Mouse (Mus musculus) ovary, postnatal 36 days (tissue): Measurements from ENCODE around the gene Ifi35.
"Not testable (repeated sequence)": the region's sequence is repeated elsewhere in the genome, so short reads cannot be mapped to it uniquely, and the experiment has no call there.

ENCODE experiments used
- DNase-seq: peaks from one replicate; pipeline ENCODE4 v3.0.0; 2022; ENCODE audit warnings: low spot score, mixed read lengths

The Ifi35 gene

GRCm38 (mm10) chr11:101448274-101448746, at the start of gene Ifi35:
Gene Ifi35 (plus strand): TSS chr11:101448407.
- peak; percentile 69 for DNase-seq

GRCm38 (mm10) chr11:101415306-101415705, 32.9 kb upstream of the Ifi35 start:
- no peak for DNase-seq

- DNase-seq: no peak
These were observed 31.6 kb upstream of the Ifi35 start for GRCm38 (mm10) chr11:101416433-101417100.

- DNase-seq: peak; percentile 86
These were observed 30.9 kb upstream of the Ifi35 start, which contains the start of gene Aarsd1 for GRCm38 (mm10) chr11:101417101-101417855. Gene Aarsd1 (minus strand): TSS chr11:101417615.

GRCm38 (mm10) chr11:101418991-101419390, 29.2 kb upstream of the Ifi35 start:
- DNase-seq: no peak

GRCm38 (mm10) chr11:101419610-101420009, 28.6 kb upstream of the Ifi35 start:
- no peak for DNase-seq

GRCm38 (mm10) chr11:101420148-101420547, 28.1 kb upstream of the Ifi35 start:
- no peak for DNase-seq

- peak; percentile 26 for DNase-seq
These were observed 23.9 kb upstream of the Ifi35 start, which contains the start of gene Gm27029 for GRCm38 (mm10) chr11:101424105-101424851. Gene Gm27029 (minus strand): TSS chr11:101424796.

GRCm38 (mm10) chr11:101424925-101425813, 23.0 kb upstream of the Ifi35 start, which contains the start of the genes Rundc1 and Ptges3l:
Gene Rundc1 (plus strand): TSS chr11:101425085.
Gene Ptges3l (minus strand): TSS chr11:101425333.
- peak; percentile 98 for DNase-seq

- DNase-seq: no peak
These were observed 22.0 kb upstream of the Ifi35 start for GRCm38 (mm10) chr11:101426165-101426564.

GRCm38 (mm10) chr11:101431327-101431726, 16.9 kb upstream of the Ifi35 start:
- peak; percentile 20 for DNase-seq

GRCm38 (mm10) chr11:101433396-101433795, 14.8 kb upstream of the Ifi35 start:
- peak; percentile 52 for DNase-seq

- no peak for DNase-seq
These were observed 12.4 kb upstream of the Ifi35 start for GRCm38 (mm10) chr11:101435831-101436230.

- DNase-seq: no peak
These were observed 11.3 kb upstream of the Ifi35 start for GRCm38 (mm10) chr11:101436916-101437315.

- not testable (repeated sequence) for DNase-seq
These were observed 10.2 kb upstream of the Ifi35 start for GRCm38 (mm10) chr11:101438006-101438405.

GRCm38 (mm10) chr11:101441450-101442126, 6.6 kb upstream of the Ifi35 start:
- not testable (repeated sequence) for DNase-seq

GRCm38 (mm10) chr11:101442127-101442693, 6.0 kb upstream of the Ifi35 start, which contains the start of gene Rpl27:
Gene Rpl27 (plus strand): TSS chr11:101442298.
- peak; percentile 94 for DNase-seq

- no peak for DNase-seq
These were observed 5.4 kb upstream of the Ifi35 start for GRCm38 (mm10) chr11:101442760-101443159.

- no peak for DNase-seq
These were observed 1.9 kb upstream of the Ifi35 start for GRCm38 (mm10) chr11:101446319-101446718.

GRCm38 (mm10) chr11:101446860-101447259, 1.3 kb upstream of the Ifi35 start:
- DNase-seq: not testable (repeated sequence)
